Mouse (Mus musculus): ENCODE data around the gene Scpep1.

GRCm38 (mm10) chr11:88948896-88949295, 6.4 kb downstream of the Scpep1 start:
- TF ChIP-seq CTCF (IDR thresholded peaks at IDR 0.05; ENCODE audit: extremely low read depth, insufficient read depth, low read length) (no peak), POLR2A (IDR thresholded peaks at IDR 0.05; ENCODE audit: extremely low read depth, insufficient read depth, low read length) (no peak)
